Mouse (Mus musculus) MEL (cell line): ENCODE results near the gene Gosr2. TPM values are rescaled to one million over a fixed set of nuclear protein-coding genes. Genes with fewer than 3 reads are reported as not detected.

Experiments
- DNase-seq: peaks from one replicate; pipeline ENCODE4 v3.0.0; 2011; ENCODE audit warnings: low read depth, low spot score
- H3K27ac ChIP-seq: 2 replicates; pipeline ENCODE4 v1.5.1; 2012; ENCODE audit warnings: low read depth, mild to moderate bottlenecking, control low read depth, low read length, moderate library complexity; ENCODE audit not compliant: control insufficient read depth
- H3K27me3 ChIP-seq, 2 experiments: fragments of 150-350 bp in 1 of 2; sonication (generic) in 1 of 2; 2 replicates each; pipeline ENCODE4 v1.6.1; 2012; ENCODE audit warnings: low read length in 2 of 2, mild to moderate bottlenecking in 2 of 2, improper control_type of control experiment in 1 of 2, moderate library complexity in 1 of 2; ENCODE audit not compliant: insufficient read depth in 2 of 2, control insufficient read depth in 1 of 2
- H3K36me3 ChIP-seq, 2 experiments: 2 replicates each; pipeline ENCODE4 v1.6.1; 2012 to 2014; ENCODE audit warnings: low read length in 2 of 2, improper control_type of control experiment in 1 of 2, inconsistent platforms in 1 of 2, mild to moderate bottlenecking in 1 of 2; ENCODE audit not compliant: insufficient read depth in 2 of 2, control insufficient read depth in 1 of 2
- H3K4me1 ChIP-seq, 2 experiments: fragments of 150-350 bp in 1 of 2; sonication (generic) in 1 of 2; 2 replicates each; pipeline ENCODE4 v1.6.1; 2012; ENCODE audit warnings: low read length in 2 of 2, improper control_type of control experiment in 1 of 2, mild to moderate bottlenecking in 1 of 2; ENCODE audit not compliant: insufficient read depth in 2 of 2, control insufficient read depth in 1 of 2
- H3K4me3 ChIP-seq, 2 experiments: fragments of 150-350 bp in 1 of 2; sonication (generic) in 1 of 2; 2 replicates each; pipeline ENCODE4 v1.5.1; 2012; ENCODE audit warnings: low read depth in 2 of 2, low read length in 2 of 2, mild to moderate bottlenecking in 2 of 2, moderate library complexity in 2 of 2, control low read depth in 1 of 2, improper control_type of control experiment in 1 of 2; ENCODE audit not compliant: control insufficient read depth in 1 of 2, insufficient read depth in 1 of 2
- H3K79me2 ChIP-seq: 2 replicates; pipeline ENCODE4 v1.6.1; 2012; ENCODE audit warnings: mild to moderate bottlenecking, low read length, moderate library complexity; ENCODE audit not compliant: control insufficient read depth, poor library complexity, insufficient read depth
- H3K9ac ChIP-seq: 2 replicates; pipeline ENCODE4 v1.6.1; 2012; ENCODE audit warnings: low read depth, mild to moderate bottlenecking, control low read depth, low read length, moderate library complexity; ENCODE audit not compliant: control insufficient read depth, poor library complexity, severe bottlenecking
- H3K9me3 ChIP-seq: fragments of 150-350 bp; sonication (generic); replicated peaks from 2 replicates; pipeline ENCODE4 v1.6.1; 2012; ENCODE audit warnings: mild to moderate bottlenecking, low read length, improper control_type of control experiment, moderate library complexity; ENCODE audit not compliant: insufficient read depth
- BHLHE40 ChIP-seq: IDR thresholded peaks from 2 replicates; pipeline ENCODE4 v1.6.1; 2012; ENCODE audit warnings: low read depth, mild to moderate bottlenecking, inconsistent platforms, low read length, improper control_type of control experiment, borderline replicate concordance
- CHD1 ChIP-seq: IDR thresholded peaks from 2 replicates; pipeline ENCODE4 v1.6.1; 2012; ENCODE audit warnings: low read depth, mild to moderate bottlenecking, inconsistent platforms, low read length, improper control_type of control experiment
- CTCF ChIP-seq, 3 experiments: IDR thresholded peaks in 2 of 3; conservative IDR thresholded peaks in 1 of 3; 2 replicates each; pipeline ENCODE4 v1.5.1; 2011 to 2012; ENCODE audit warnings: low read length in 3 of 3, low read depth in 2 of 3, mild to moderate bottlenecking in 2 of 3, improper control_type of control experiment in 1 of 3, inconsistent platforms in 1 of 3, mixed read lengths in 1 of 3, moderate library complexity in 1 of 3; ENCODE audit not compliant: control insufficient read depth in 1 of 3, insufficient read depth in 1 of 3, poor library complexity in 1 of 3, severe bottlenecking in 1 of 3
- E2F4 ChIP-seq: IDR thresholded peaks from 2 replicates; pipeline ENCODE4 v1.6.1; 2011; ENCODE audit warnings: low read depth, low read length, improper control_type of control experiment, borderline replicate concordance
- ELF1 ChIP-seq: IDR thresholded peaks from 2 replicates; pipeline ENCODE4 v1.6.1; 2014; ENCODE audit warnings: low read depth, mild to moderate bottlenecking, inconsistent platforms, low read length, improper control_type of control experiment, moderate library complexity
- EP300 ChIP-seq, 2 experiments: IDR thresholded peaks; 2 replicates each; pipeline ENCODE4 v1.6.1; 2011; ENCODE audit warnings: improper control_type of control experiment in 2 of 2, low read length in 2 of 2, low read depth in 1 of 2, mild to moderate bottlenecking in 1 of 2
- ETS1 ChIP-seq: IDR thresholded peaks from 2 replicates; pipeline ENCODE4 v1.6.1; 2012; ENCODE audit warnings: low read depth, mild to moderate bottlenecking, inconsistent platforms, low read length, improper control_type of control experiment, moderate library complexity
- GABPA ChIP-seq: IDR thresholded peaks from 2 replicates; pipeline ENCODE4 v1.6.1; 2012; ENCODE audit warnings: low read depth, mild to moderate bottlenecking, inconsistent platforms, low read length, improper control_type of control experiment, moderate library complexity
- GATA1 ChIP-seq: IDR thresholded peaks from 2 replicates; pipeline ENCODE4 v1.6.1; 2011; ENCODE audit warnings: low read depth, low read length, improper control_type of control experiment
- HCFC1 ChIP-seq: IDR thresholded peaks from 2 replicates; pipeline ENCODE4 v1.6.1; 2012; ENCODE audit warnings: low read depth, mild to moderate bottlenecking, inconsistent platforms, low read length, improper control_type of control experiment, moderate library complexity
- JUND ChIP-seq: IDR thresholded peaks from 2 replicates; pipeline ENCODE4 v1.6.1; 2011; ENCODE audit warnings: low read depth, mild to moderate bottlenecking, improper control_type of control experiment, low read length
- KAT2A ChIP-seq: conservative IDR thresholded peaks from 2 replicates; pipeline ENCODE4 v1.6.1; 2012; ENCODE audit warnings: low read depth, low read length, improper control_type of control experiment, inconsistent platforms
- MAFK ChIP-seq: IDR thresholded peaks from 2 replicates; pipeline ENCODE4 v1.6.1; 2011; ENCODE audit warnings: low read depth, mild to moderate bottlenecking, low read length, improper control_type of control experiment, borderline replicate concordance
- MAX ChIP-seq: IDR thresholded peaks from 2 replicates; pipeline ENCODE4 v1.6.1; 2011; ENCODE audit warnings: low read length, improper control_type of control experiment
- MAZ ChIP-seq: IDR thresholded peaks from 2 replicates; pipeline ENCODE4 v1.6.1; 2012; ENCODE audit warnings: low read depth, mild to moderate bottlenecking, inconsistent platforms, low read length, improper control_type of control experiment
- MEF2A ChIP-seq: IDR thresholded peaks from 2 replicates; pipeline ENCODE4 v1.6.1; 2014; ENCODE audit warnings: low read depth, mild to moderate bottlenecking, inconsistent platforms, low read length, improper control_type of control experiment; ENCODE audit not compliant: poor library complexity, insufficient replicate concordance, severe bottlenecking; ENCODE audit errors: extremely low read depth
- MXI1 ChIP-seq: IDR thresholded peaks from 2 replicates; pipeline ENCODE4 v1.6.1; 2011; ENCODE audit warnings: mild to moderate bottlenecking, low read depth, low read length, improper control_type of control experiment
- MYB ChIP-seq: IDR thresholded peaks from 2 replicates; pipeline ENCODE4 v1.6.1; 2011; ENCODE audit warnings: mild to moderate bottlenecking, low read depth, low read length, improper control_type of control experiment
- MYC ChIP-seq: IDR thresholded peaks from 2 replicates; pipeline ENCODE4 v1.6.1; 2011; ENCODE audit warnings: low read depth, mild to moderate bottlenecking, low read length, improper control_type of control experiment, moderate library complexity
- NELFE ChIP-seq: IDR thresholded peaks from 2 replicates; pipeline ENCODE4 v1.6.1; 2011; ENCODE audit warnings: low read depth, low read length, improper control_type of control experiment
- NRF1 ChIP-seq: IDR thresholded peaks from 2 replicates; pipeline ENCODE4 v1.6.1; 2014; ENCODE audit warnings: low read depth, mild to moderate bottlenecking, inconsistent platforms, low read length, improper control_type of control experiment, moderate library complexity; ENCODE audit not compliant: poor library complexity, insufficient read depth, severe bottlenecking
- POLR2A ChIP-seq, 2 experiments: IDR thresholded peaks; 2 replicates each; pipeline ENCODE4 v1.6.1; 2011 to 2012; ENCODE audit warnings: low read length in 2 of 2, mild to moderate bottlenecking in 2 of 2, control low read depth in 1 of 2, improper control_type of control experiment in 1 of 2, low read depth in 1 of 2, moderate library complexity in 1 of 2; ENCODE audit not compliant: control insufficient read depth in 1 of 2, insufficient read depth in 1 of 2, poor library complexity in 1 of 2
- POLR2AphosphoS2 ChIP-seq: IDR thresholded peaks from 2 replicates; pipeline ENCODE4 v1.6.1; 2011; ENCODE audit warnings: low read length, improper control_type of control experiment
- RAD21 ChIP-seq: IDR thresholded peaks from 2 replicates; pipeline ENCODE4 v1.6.1; 2011; ENCODE audit warnings: mild to moderate bottlenecking, low read depth, low read length, improper control_type of control experiment
- RCOR1 ChIP-seq: IDR thresholded peaks from 2 replicates; pipeline ENCODE4 v1.6.1; 2012; ENCODE audit warnings: low read depth, mild to moderate bottlenecking, inconsistent platforms, low read length, improper control_type of control experiment
- SIN3A ChIP-seq: IDR thresholded peaks from 2 replicates; pipeline ENCODE4 v1.6.1; 2012; ENCODE audit warnings: low read length, improper control_type of control experiment, inconsistent platforms
- SMC3 ChIP-seq: IDR thresholded peaks from 2 replicates; pipeline ENCODE4 v1.6.1; 2011; ENCODE audit warnings: low read depth, low read length, improper control_type of control experiment
- TAL1 ChIP-seq: IDR thresholded peaks from 2 replicates; pipeline ENCODE4 v1.6.1; 2012; ENCODE audit warnings: mild to moderate bottlenecking, inconsistent platforms, low read length, moderate library complexity, mixed read lengths
- TBP ChIP-seq: IDR thresholded peaks from 2 replicates; pipeline ENCODE4 v1.8.0; 2011; ENCODE audit warnings: low read depth, low read length, improper control_type of control experiment
- TCF12 ChIP-seq: IDR thresholded peaks from 2 replicates; pipeline ENCODE4 v1.6.1; 2014; ENCODE audit warnings: low read depth, mild to moderate bottlenecking, inconsistent platforms, low read length, improper control_type of control experiment, moderate library complexity
- USF1 ChIP-seq: IDR thresholded peaks from 2 replicates; pipeline ENCODE4 v1.6.1; 2014; ENCODE audit warnings: low read depth, mild to moderate bottlenecking, inconsistent platforms, low read length, improper control_type of control experiment, moderate library complexity
- USF2 ChIP-seq, 2 experiments: IDR thresholded peaks; 2 replicates each; pipeline ENCODE4 v1.6.1; 2011 to 2012; ENCODE audit warnings: improper control_type of control experiment in 2 of 2, low read length in 2 of 2, borderline replicate concordance in 1 of 2, inconsistent platforms in 1 of 2, low read depth in 1 of 2, mild to moderate bottlenecking in 1 of 2; ENCODE audit not compliant: insufficient read depth in 1 of 2
- ZC3H11A ChIP-seq: IDR thresholded peaks from 2 replicates; pipeline ENCODE4 v1.6.1; 2012; ENCODE audit warnings: low read depth, mild to moderate bottlenecking, inconsistent platforms, low read length, improper control_type of control experiment
- ZKSCAN1 ChIP-seq: IDR thresholded peaks from 2 replicates; pipeline ENCODE4 v1.6.1; 2012; ENCODE audit warnings: low read depth, mild to moderate bottlenecking, inconsistent platforms, low read length, improper control_type of control experiment, moderate library complexity
- ZMIZ1 ChIP-seq: IDR thresholded peaks from 2 replicates; pipeline ENCODE4 v1.6.1; 2012; ENCODE audit warnings: low read depth, mild to moderate bottlenecking, inconsistent platforms, low read length, improper control_type of control experiment, moderate library complexity
- ZNF384 ChIP-seq: IDR thresholded peaks from 2 replicates; pipeline ENCODE4 v1.6.1; 2012; ENCODE audit warnings: low read depth, mild to moderate bottlenecking, inconsistent platforms, low read length, improper control_type of control experiment
- polyA plus RNA-seq, 2 experiments: library from polyadenylated mRNA; stranded (reverse) in 1 of 2; unstranded in 1 of 2; fragments of >175 nt in 1 of 2; fragments of >200 nt in 1 of 2; gene quantifications; 2 replicates each; pipeline versions ENCODE4 v1.2.1 to v1.2.4; 2012; ENCODE audit warnings: low replicate concordance in 2 of 2, low read depth in 1 of 2; ENCODE audit not compliant: insufficient read length in 2 of 2, insufficient read depth in 1 of 2, missing spikeins in 1 of 2
- total RNA-seq: library from RNA; depleted of rRNA; stranded (reverse); fragments of 300-350 nt; gene quantifications from 2 replicates; pipeline ENCODE4 v1.2.3, GENCODE M21; 2012

The Gosr2 gene
- total and polyA plus RNA-seq, 3 experiments = 101 to 149 TPM; not detected in 1

DNA sequence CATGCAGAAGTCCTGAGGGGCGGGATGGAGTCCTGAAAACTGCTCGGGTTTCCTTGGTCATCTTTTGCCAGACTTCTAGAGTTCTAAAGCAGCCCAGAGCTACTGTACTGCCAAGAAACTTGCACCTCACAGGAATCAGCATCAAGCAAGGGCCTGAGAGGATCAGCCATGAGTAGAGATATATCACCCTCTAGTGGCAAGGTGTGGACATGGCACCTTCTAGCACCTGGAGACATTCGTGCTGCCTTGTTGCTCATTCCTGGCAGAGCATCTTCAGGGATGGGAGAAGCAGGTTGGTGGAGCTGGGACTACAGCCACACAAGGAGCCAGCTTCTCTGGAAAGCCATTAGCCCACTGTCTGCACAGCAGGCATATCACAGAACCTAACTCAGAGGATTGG lies 22.1 kb downstream of the Gosr2 start:
- H3K36me3 ChIP-seq = peaks cover 0 to 4% of the 10 kb centered on the region in 2 experiments; a peak in 2 of 4 replicates

DNA sequence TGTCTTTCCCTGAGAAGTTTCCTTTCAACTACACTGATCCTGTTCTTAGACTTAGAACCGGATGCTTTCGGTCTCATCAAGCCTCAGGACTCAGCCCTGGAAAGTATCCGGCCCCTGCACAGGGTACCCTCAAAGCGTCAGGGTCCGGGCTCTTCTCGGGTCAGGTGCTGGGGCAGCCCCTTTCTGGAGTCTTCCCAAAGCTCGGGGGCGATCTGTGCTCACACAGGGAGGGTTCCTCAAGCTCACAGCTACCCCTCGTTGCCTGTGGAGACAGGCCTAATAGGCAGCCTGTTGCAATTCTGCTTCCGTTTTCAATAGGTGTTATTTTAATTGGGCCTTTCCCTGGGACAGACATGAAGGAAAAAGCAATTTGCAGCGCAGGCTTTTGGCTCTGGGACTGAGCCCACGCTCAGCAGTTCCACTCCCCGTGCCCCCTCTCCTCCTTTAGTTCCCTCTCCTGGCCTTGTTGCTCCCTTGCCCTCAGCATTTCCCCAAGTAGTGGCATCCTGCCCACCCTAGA lies 30.7 kb downstream of the Gosr2 start:
- no peak for TF ChIP-seq MAFK
- TF ChIP-seq ZKSCAN1 = no peak
- no peak for TF ChIP-seq E2F4
- TF ChIP-seq SMC3 = no peak
- no peak for TF ChIP-seq TCF12
- TF ChIP-seq RCOR1 = no peak
- TF ChIP-seq ZMIZ1 = no peak
- TF ChIP-seq MAX = no peak
- TF ChIP-seq MAZ = no peak
- no peak for TF ChIP-seq POLR2A (IDR thresholded peaks at IDR 0.05; ENCODE audit: control insufficient read depth in 1 of 2, insufficient read depth in 1 of 2, low read depth in 1 of 2, low read length in 2 of 2, poor library complexity in 1 of 2)
- no peak for TF ChIP-seq HCFC1
- no peak for TF ChIP-seq GABPA
- TF ChIP-seq USF1 = no peak
- TF ChIP-seq ETS1 = no peak
- no peak for TF ChIP-seq BHLHE40
- TF ChIP-seq MXI1 = no peak
- no peak for TF ChIP-seq POLR2AphosphoS2
- DNase-seq = no peak
- H3K9me3 ChIP-seq = no peaks in the 10 kb centered on the region
- no peaks in the 10 kb centered on the region for H3K27me3 ChIP-seq
- no peaks in the 10 kb centered on the region for H3K4me1 ChIP-seq
- no peak overlapping the region for H3K27ac ChIP-seq
- H3K4me3 ChIP-seq = no peak overlapping the region
- no peaks in the 10 kb centered on the region for H3K79me2 ChIP-seq
- no peaks in the 10 kb centered on the region for H3K36me3 ChIP-seq
- H3K9ac ChIP-seq = no peak overlapping the region

More for the DNA sequence above, 22.1 kb downstream of the Gosr2 start:
- no peaks in the 10 kb centered on the region for H3K9me3 ChIP-seq
- H3K9ac ChIP-seq = no peak overlapping the region
- H3K79me2 ChIP-seq = no peaks in the 10 kb centered on the region
- H3K27me3 ChIP-seq = no peaks in the 10 kb centered on the region
- no peak overlapping the region for H3K27ac ChIP-seq
- H3K4me1 ChIP-seq = no peaks in the 10 kb centered on the region
- peak; percentile 76 for DNase-seq
- TF ChIP-seq MYC (no peak), TCF12 (no peak), MEF2A (no peak), GATA1 (no peak), USF1 (no peak), ZC3H11A (no peak), KAT2A (no peak), CTCF (IDR thresholded peaks at IDR 0.05 in 2 of 3, conservative IDR thresholded peaks at IDR 0.05 in 1 of 3; ENCODE audit: control insufficient read depth in 1 of 3, insufficient read depth in 1 of 3, low read depth in 2 of 3, low read length in 3 of 3, poor library complexity in 1 of 3, severe bottlenecking in 1 of 3) (peak; percentile 74 to 93 (median 83)), HCFC1 (no peak), JUND (no peak), SIN3A (no peak), TBP (no peak), MYB (no peak), NELFE (no peak), ZNF384 (no peak), E2F4 (no peak), RAD21 (peak; percentile 57), ZKSCAN1 (no peak), SMC3 (peak; percentile 54), EP300 (IDR thresholded peaks at IDR 0.05; ENCODE audit: low read depth in 1 of 2, low read length in 2 of 2) (no peak), NRF1 (no peak), TAL1 (no peak), CHD1 (no peak), MXI1 (no peak), USF2 (IDR thresholded peaks at IDR 0.05; ENCODE audit: borderline replicate concordance in 1 of 2, insufficient read depth in 1 of 2, low read depth in 1 of 2, low read length in 2 of 2) (no peak), POLR2A (IDR thresholded peaks at IDR 0.05; ENCODE audit: control insufficient read depth in 1 of 2, insufficient read depth in 1 of 2, low read depth in 1 of 2, low read length in 2 of 2, poor library complexity in 1 of 2) (peak in 1 of 2 experiments; percentile 39; a peak in 1 of 4 replicates), POLR2AphosphoS2 (0 out of 2 replicates have a peak, but pooled peaks have one; percentile 22), ELF1 (no peak)
- TF ChIP-seq, all 39 proteins: peak for 5
- no peak overlapping the region for H3K4me3 ChIP-seq
